Mouse (Mus musculus) brain, adult 2 months (tissue): ENCODE data around the gene Kdelr2.

ENCODE experiments used
- DNase-seq: peaks from one replicate; pipeline ENCODE4 v3.0.0; 2011; ENCODE audit warnings: low read depth, low spot score

Kdelr2 gene

DNA sequence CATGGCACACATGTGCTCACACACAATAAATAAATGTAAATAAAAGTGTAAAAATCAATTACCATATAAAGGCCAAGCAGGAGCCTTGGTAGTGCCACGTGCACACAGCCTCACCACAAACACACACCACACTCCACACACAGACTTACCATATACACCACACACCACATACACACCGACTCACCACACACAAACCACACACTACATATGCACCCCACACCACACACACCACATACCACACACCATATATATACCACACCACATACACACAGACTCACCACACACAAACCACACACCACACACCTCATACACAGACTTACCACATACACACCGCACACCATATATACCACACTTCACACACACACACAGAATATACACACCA, 67.5 kb downstream of the Kdelr2 start:
- DNase-seq = no peak
